Mouse (Mus musculus): Measurements from ENCODE around the gene Pgls.

- TF ChIP-seq CTCF (IDR thresholded peaks at IDR 0.05; ENCODE audit: insufficient read depth, low read length), result no peak
- TF ChIP-seq POLR2A (IDR thresholded peaks at IDR 0.05; ENCODE audit: borderline replicate concordance, extremely low read depth, low read depth, low read length), result no peak
Observed at GRCm38 (mm10) chr8:71604021-71604420, 12.0 kb downstream of the Pgls start.

Data from lung, adult 2 months (tissue).